Mouse (Mus musculus): Measurements from ENCODE around the gene Hapln4. TPM values are rescaled to one million over a fixed set of nuclear protein-coding genes. Genes with fewer than 3 reads are reported as not detected.

Gene Hapln4
- polyA plus RNA-seq, 1 experiment from 2014 or later: 0.06 TPM

- Histone ChIP-seq H3K36me3 (ENCODE audit: control insufficient read depth, insufficient read depth, low read length) (no peaks in the 10 kb centered on the region), H3K27ac (ENCODE audit: low read length) (no peak overlapping the region), H3K9ac (ENCODE audit: low read length) (no peak overlapping the region), H3K9me3 (ENCODE audit: control insufficient read depth, low read length) (no peaks in the 10 kb centered on the region), H3K27me3 (ENCODE audit: control insufficient read depth, insufficient read depth, low read depth, low read length) (peaks cover 65% of the 10 kb centered on the region), H3K4me3 (ENCODE audit: low read length) (no peak overlapping the region), H3K4me1 (replicated peaks; ENCODE audit: control insufficient read depth, insufficient read depth, low read length) (no peaks in the 10 kb centered on the region), H3K4me2 (ENCODE audit: low read depth, low read length) (no peak overlapping the region)
- no peak for ATAC-seq (ENCODE audit: low read depth)
- WGBS: 19% methylated on average over 6 of the region's 6 CpGs
Measured at GRCm38 (mm10) chr8:70114488-70114887, 31.2 kb downstream of the Hapln4 start.

GRCm38 (mm10) chr8:70114892-70115291 is 31.6 kb downstream of the Hapln4 start:
- no peak for ATAC-seq (ENCODE audit: low read depth)

GRCm38 (mm10) chr8:70117611-70118010 is 34.4 kb downstream of the Hapln4 start:
- no peak for ATAC-seq (ENCODE audit: low read depth)
- Histone ChIP-seq H3K9ac (ENCODE audit: low read length) (no peak overlapping the region), H3K36me3 (ENCODE audit: control insufficient read depth, insufficient read depth, low read length) (no peaks in the 10 kb centered on the region), H3K4me3 (ENCODE audit: low read length) (no peak overlapping the region), H3K27me3 (ENCODE audit: control insufficient read depth, insufficient read depth, low read depth, low read length) (peaks cover 47% of the 10 kb centered on the region), H3K9me3 (ENCODE audit: control insufficient read depth, low read length) (no peaks in the 10 kb centered on the region), H3K4me1 (replicated peaks; ENCODE audit: control insufficient read depth, insufficient read depth, low read length) (no peaks in the 10 kb centered on the region; the same call in 1 of the 2 replicates), H3K27ac (ENCODE audit: low read length) (no peak overlapping the region), H3K4me2 (ENCODE audit: low read depth, low read length) (no peak overlapping the region)
- WGBS: 8% methylated on average over 9 of the region's 9 CpGs

More at GRCm38 (mm10) chr8:70114892-70115291, 31.6 kb downstream of the Hapln4 start:
- Histone ChIP-seq H3K27ac (ENCODE audit: low read length) (no peak overlapping the region), H3K4me3 (ENCODE audit: low read length) (no peak overlapping the region), H3K4me1 (replicated peaks; ENCODE audit: control insufficient read depth, insufficient read depth, low read length) (no peaks in the 10 kb centered on the region), H3K27me3 (ENCODE audit: control insufficient read depth, insufficient read depth, low read depth, low read length) (peaks cover 65% of the 10 kb centered on the region), H3K9ac (ENCODE audit: low read length) (no peak overlapping the region), H3K9me3 (ENCODE audit: control insufficient read depth, low read length) (no peaks in the 10 kb centered on the region), H3K4me2 (ENCODE audit: low read depth, low read length) (no peak overlapping the region), H3K36me3 (ENCODE audit: control insufficient read depth, insufficient read depth, low read length) (no peaks in the 10 kb centered on the region)
- 60% methylated on average over 13 of the region's 13 CpGs for WGBS

GRCm38 (mm10) chr8:70118726-70119700 is 35.8 kb downstream of the Hapln4 start:
- no peak overlapping the region for H3K4me2 ChIP-seq (ENCODE audit: low read depth, low read length)
- H3K27ac ChIP-seq (ENCODE audit: low read length): no peak overlapping the region
- H3K36me3 ChIP-seq (ENCODE audit: control insufficient read depth, insufficient read depth, low read length): no peaks in the 10 kb centered on the region
- H3K27me3 ChIP-seq (ENCODE audit: control insufficient read depth, insufficient read depth, low read depth, low read length): peaks cover 33% of the 10 kb centered on the region
- no peak overlapping the region for H3K4me3 ChIP-seq (ENCODE audit: low read length)
- WGBS: 12% methylated on average over 17 of the region's 17 CpGs
- no peak for ATAC-seq (ENCODE audit: low read depth)
- no peaks in the 10 kb centered on the region; the same call in 1 of the 2 replicates for H3K4me1 ChIP-seq (replicated peaks; ENCODE audit: control insufficient read depth, insufficient read depth, low read length)
- no peak overlapping the region for H3K9ac ChIP-seq (ENCODE audit: low read length)
- H3K9me3 ChIP-seq (ENCODE audit: control insufficient read depth, low read length): no peaks in the 10 kb centered on the region

- no peaks in the 10 kb centered on the region; the same call in 1 of the 2 replicates for H3K4me1 ChIP-seq (replicated peaks; ENCODE audit: control insufficient read depth, insufficient read depth, low read length)
- H3K36me3 ChIP-seq (ENCODE audit: control insufficient read depth, insufficient read depth, low read length): no peaks in the 10 kb centered on the region
- WGBS: 2% methylated on average over 19 of the region's 19 CpGs
- H3K4me2 ChIP-seq (ENCODE audit: low read depth, low read length): no peak within 1 kb of the TSS
- H3K4me3 ChIP-seq (ENCODE audit: low read length): no peak within 1 kb of the TSS
- peak; percentile 44; the same call in 1 of the 2 replicates for ATAC-seq (ENCODE audit: low read depth)
- peaks cover 27% of the 10 kb centered on the region for H3K27me3 ChIP-seq (ENCODE audit: control insufficient read depth, insufficient read depth, low read depth, low read length)
- H3K9me3 ChIP-seq (ENCODE audit: control insufficient read depth, low read length): no peaks in the 10 kb centered on the region
- no peak within 1 kb of the TSS for H3K27ac ChIP-seq (ENCODE audit: low read length)
- H3K9ac ChIP-seq (ENCODE audit: low read length): no peak within 1 kb of the TSS
Measured at GRCm38 (mm10) chr8:70120667-70121066, 37.4 kb downstream of the Hapln4 start, which contains the start of gene Ncan. Ncan (minus strand) TSS chr8:70120873.

- Histone ChIP-seq H3K27me3 (ENCODE audit: control insufficient read depth, insufficient read depth, low read depth, low read length) (peaks cover 20% of the 10 kb centered on the region), H3K4me2 (ENCODE audit: low read depth, low read length) (no peak overlapping the region), H3K36me3 (ENCODE audit: control insufficient read depth, insufficient read depth, low read length) (no peaks in the 10 kb centered on the region), H3K9ac (ENCODE audit: low read length) (no peak overlapping the region), H3K4me1 (replicated peaks; ENCODE audit: control insufficient read depth, insufficient read depth, low read length) (no peaks in the 10 kb centered on the region; the same call in 1 of the 2 replicates), H3K9me3 (ENCODE audit: control insufficient read depth, low read length) (no peaks in the 10 kb centered on the region), H3K27ac (ENCODE audit: low read length) (no peak overlapping the region), H3K4me3 (ENCODE audit: low read length) (no peak overlapping the region)
- 47% methylated on average over 2 of the region's 2 CpGs for WGBS
- no peak for ATAC-seq (ENCODE audit: low read depth)
Measured at GRCm38 (mm10) chr8:70122863-70123262, 39.6 kb downstream of the Hapln4 start.

- peaks cover 7% of the 10 kb centered on the region for H3K4me1 ChIP-seq (replicated peaks; ENCODE audit: control insufficient read depth, insufficient read depth, low read length)
- ATAC-seq (ENCODE audit: low read depth): no peak
- no peaks in the 10 kb centered on the region for H3K36me3 ChIP-seq (ENCODE audit: control insufficient read depth, insufficient read depth, low read length)
- H3K9me3 ChIP-seq (ENCODE audit: control insufficient read depth, low read length): no peaks in the 10 kb centered on the region
- WGBS: 51% methylated on average over 8 of the region's 8 CpGs
- no peak overlapping the region for H3K9ac ChIP-seq (ENCODE audit: low read length)
- H3K27ac ChIP-seq (ENCODE audit: low read length): no peak overlapping the region
- H3K4me2 ChIP-seq (ENCODE audit: low read depth, low read length): no peak overlapping the region
- H3K4me3 ChIP-seq (ENCODE audit: low read length): no peak overlapping the region
- peaks cover 4% of the 10 kb centered on the region for H3K27me3 ChIP-seq (ENCODE audit: control insufficient read depth, insufficient read depth, low read depth, low read length)
Measured at GRCm38 (mm10) chr8:70124992-70125391, 41.7 kb downstream of the Hapln4 start.

GRCm38 (mm10) chr8:70128435-70128834 is 45.2 kb downstream of the Hapln4 start:
- H3K9ac ChIP-seq (ENCODE audit: low read length): no peak overlapping the region
- WGBS: 53% methylated on average over 3 of the region's 3 CpGs
- no peak overlapping the region for H3K4me3 ChIP-seq (ENCODE audit: low read length)
- no peak for ATAC-seq (ENCODE audit: low read depth)
- H3K36me3 ChIP-seq (ENCODE audit: control insufficient read depth, insufficient read depth, low read length): no peaks in the 10 kb centered on the region
- peaks cover 15% of the 10 kb centered on the region for H3K4me1 ChIP-seq (replicated peaks; ENCODE audit: control insufficient read depth, insufficient read depth, low read length)
- H3K9me3 ChIP-seq (ENCODE audit: control insufficient read depth, low read length): no peaks in the 10 kb centered on the region
- no peak overlapping the region for H3K27ac ChIP-seq (ENCODE audit: low read length)
- no peak overlapping the region for H3K4me2 ChIP-seq (ENCODE audit: low read depth, low read length)
- H3K27me3 ChIP-seq (ENCODE audit: control insufficient read depth, insufficient read depth, low read depth, low read length): no peaks in the 10 kb centered on the region

GRCm38 (mm10) chr8:70129309-70129952 is 46.2 kb downstream of the Hapln4 start:
- Histone ChIP-seq H3K4me1 (replicated peaks; ENCODE audit: control insufficient read depth, insufficient read depth, low read length) (peaks cover 15% of the 10 kb centered on the region), H3K4me2 (ENCODE audit: low read depth, low read length) (no peak overlapping the region), H3K36me3 (ENCODE audit: control insufficient read depth, insufficient read depth, low read length) (peaks cover 2% of the 10 kb centered on the region), H3K9me3 (ENCODE audit: control insufficient read depth, low read length) (no peaks in the 10 kb centered on the region), H3K9ac (ENCODE audit: low read length) (no peak overlapping the region), H3K27me3 (ENCODE audit: control insufficient read depth, insufficient read depth, low read depth, low read length) (no peaks in the 10 kb centered on the region), H3K4me3 (ENCODE audit: low read length) (no peak overlapping the region), H3K27ac (ENCODE audit: low read length) (no peak overlapping the region)
- no peak for ATAC-seq (ENCODE audit: low read depth)
- WGBS: 46% methylated on average over 9 of the region's 9 CpGs

Data from lung, embryonic 16.5 days (tissue).